Mouse (Mus musculus): ENCODE data around the gene Tmem178.

The Tmem178 gene

DNA sequence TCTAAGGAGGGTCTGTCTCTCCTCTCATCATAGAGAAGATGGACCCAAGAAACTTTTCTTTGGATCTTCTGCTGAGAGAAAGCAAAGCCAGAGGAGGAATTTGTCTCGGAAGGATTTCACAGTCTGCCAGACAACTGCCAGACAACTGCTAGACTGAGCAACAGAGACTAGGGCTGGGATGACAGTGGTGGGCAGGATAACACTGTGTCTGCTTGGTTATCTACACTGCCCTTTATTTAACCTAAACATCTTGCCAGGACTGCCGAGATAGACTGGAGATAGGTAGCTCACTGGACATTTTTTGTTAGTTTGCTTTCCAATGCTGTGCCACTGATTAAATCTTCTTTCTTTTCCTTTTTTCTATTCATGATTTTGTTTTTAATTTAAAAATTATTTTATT, 97.2 kb downstream of the Tmem178 start:
- Histone ChIP-seq H3K27me3 (ENCODE audit: insufficient read depth, low read length) (no peaks in the 10 kb centered on the region), H3K36me3 (ENCODE audit: insufficient read depth, low read length) (peaks cover 83% of the 10 kb centered on the region), H3K9me3 (ENCODE audit: low read length) (no peaks in the 10 kb centered on the region), H3K4me1 (replicated peaks; ENCODE audit: low read depth, low read length) (no peaks in the 10 kb centered on the region), H3K4me3 (replicated peaks; ENCODE audit: low read length) (no peak overlapping the region)
- TF ChIP-seq POU5F1 (IDR thresholded peaks at IDR 0.05; ENCODE audit: borderline replicate concordance, low read length) (no peak), NANOG (IDR thresholded peaks at IDR 0.05; ENCODE audit: borderline replicate concordance, low read length) (no peak), CTCF (conservative IDR thresholded peaks at IDR 0.05; ENCODE audit: low read length) (no peak)

DNA sequence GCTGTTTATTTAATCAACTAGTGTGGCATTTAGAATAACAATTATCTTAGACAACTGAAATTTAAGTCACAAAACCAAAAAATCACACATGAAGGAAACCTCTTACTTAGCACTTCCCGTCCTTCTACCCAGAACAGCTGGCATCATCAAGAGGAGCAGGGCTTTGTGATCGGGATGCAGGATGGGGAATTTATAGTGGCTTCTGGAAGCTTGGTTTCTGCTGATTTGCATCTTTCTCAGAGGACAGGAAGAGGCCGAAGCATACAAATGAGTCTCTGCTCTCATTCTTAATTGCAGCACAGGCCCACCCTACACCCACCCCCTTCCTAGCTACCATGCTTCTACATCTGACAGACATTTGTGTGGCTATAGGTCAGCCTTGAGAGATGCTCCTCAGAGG, 99.9 kb downstream of the Tmem178 start:
- TF ChIP-seq CTCF (conservative IDR thresholded peaks at IDR 0.05; ENCODE audit: low read length) (no peak), POU5F1 (IDR thresholded peaks at IDR 0.05; ENCODE audit: borderline replicate concordance, low read length) (no peak), NANOG (IDR thresholded peaks at IDR 0.05; ENCODE audit: borderline replicate concordance, low read length) (no peak)
- Histone ChIP-seq H3K36me3 (ENCODE audit: insufficient read depth, low read length) (peaks cover 73% of the 10 kb centered on the region), H3K9me3 (ENCODE audit: low read length) (no peaks in the 10 kb centered on the region), H3K4me1 (replicated peaks; ENCODE audit: low read depth, low read length) (no peaks in the 10 kb centered on the region), H3K27me3 (ENCODE audit: insufficient read depth, low read length) (no peaks in the 10 kb centered on the region), H3K4me3 (replicated peaks; ENCODE audit: low read length) (no peak overlapping the region)

DNA sequence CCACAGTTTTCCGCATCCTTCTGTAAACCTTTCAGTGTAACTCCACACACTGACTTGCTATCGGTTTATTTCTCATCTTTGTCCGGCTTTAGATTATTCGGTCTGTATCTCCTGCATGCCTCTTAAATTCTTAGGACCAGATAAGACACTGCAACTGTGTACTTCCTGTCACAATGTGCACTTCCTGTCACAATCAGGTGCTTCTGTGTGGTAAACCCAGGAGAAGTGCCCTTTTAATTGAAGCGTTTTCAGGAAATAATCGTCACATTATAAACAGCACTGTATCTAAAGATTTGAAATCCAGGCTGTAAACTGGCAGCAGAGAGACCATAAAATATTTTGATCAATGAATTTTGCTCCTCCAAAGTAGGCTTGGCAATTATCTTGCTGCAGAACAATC, 100.7 kb downstream of the Tmem178 start:
- Histone ChIP-seq H3K36me3 (ENCODE audit: insufficient read depth, low read length) (peaks cover 69% of the 10 kb centered on the region), H3K4me3 (replicated peaks; ENCODE audit: low read length) (no peak overlapping the region), H3K4me1 (replicated peaks; ENCODE audit: low read depth, low read length) (no peaks in the 10 kb centered on the region), H3K9me3 (ENCODE audit: low read length) (no peaks in the 10 kb centered on the region), H3K27me3 (ENCODE audit: insufficient read depth, low read length) (no peaks in the 10 kb centered on the region)
- TF ChIP-seq NANOG (IDR thresholded peaks at IDR 0.05; ENCODE audit: borderline replicate concordance, low read length) (no peak), CTCF (conservative IDR thresholded peaks at IDR 0.05; ENCODE audit: low read length) (no peak), POU5F1 (IDR thresholded peaks at IDR 0.05; ENCODE audit: borderline replicate concordance, low read length) (no peak)

DNA sequence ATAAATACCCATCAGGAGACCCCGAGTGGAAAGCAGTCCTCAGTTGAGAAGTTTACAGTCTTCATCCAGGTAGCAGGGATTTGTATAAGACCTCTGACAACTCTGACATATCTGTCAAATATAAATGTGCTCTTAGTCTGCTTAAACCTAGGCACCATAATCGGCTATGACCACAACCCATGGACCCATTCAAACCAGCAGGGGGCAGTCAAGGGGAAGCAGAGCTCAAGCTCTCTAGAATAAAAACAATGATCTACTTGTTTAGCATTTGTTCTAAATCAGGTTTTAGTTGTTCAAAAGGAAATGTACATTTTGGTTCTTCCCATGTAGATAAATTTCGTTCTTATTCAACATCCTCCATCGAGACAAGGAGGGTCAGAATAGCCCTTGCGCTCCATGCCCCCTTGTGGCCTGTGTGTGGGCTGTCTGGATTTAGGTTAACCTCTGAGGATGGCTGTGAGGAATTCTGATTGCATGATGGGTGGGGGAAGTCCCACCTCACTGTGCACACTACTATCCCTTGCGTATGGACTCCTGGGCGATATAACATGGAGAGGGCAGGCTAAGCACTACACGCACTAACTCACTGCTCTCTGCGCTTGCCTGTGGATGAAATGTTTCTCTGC, 101.2 kb downstream of the Tmem178 start:
- H3K36me3 ChIP-seq (ENCODE audit: insufficient read depth, low read length): peaks cover 69% of the 10 kb centered on the region
- H3K4me1 ChIP-seq (replicated peaks; ENCODE audit: low read depth, low read length): no peaks in the 10 kb centered on the region
- peak; percentile 62 for TF ChIP-seq CTCF (conservative IDR thresholded peaks at IDR 0.05; ENCODE audit: low read length)
- no peak for TF ChIP-seq POU5F1 (IDR thresholded peaks at IDR 0.05; ENCODE audit: borderline replicate concordance, low read length)
- no peak overlapping the region for H3K4me3 ChIP-seq (replicated peaks; ENCODE audit: low read length)
- no peaks in the 10 kb centered on the region for H3K27me3 ChIP-seq (ENCODE audit: insufficient read depth, low read length)
- H3K9me3 ChIP-seq (ENCODE audit: low read length): no peaks in the 10 kb centered on the region

DNA sequence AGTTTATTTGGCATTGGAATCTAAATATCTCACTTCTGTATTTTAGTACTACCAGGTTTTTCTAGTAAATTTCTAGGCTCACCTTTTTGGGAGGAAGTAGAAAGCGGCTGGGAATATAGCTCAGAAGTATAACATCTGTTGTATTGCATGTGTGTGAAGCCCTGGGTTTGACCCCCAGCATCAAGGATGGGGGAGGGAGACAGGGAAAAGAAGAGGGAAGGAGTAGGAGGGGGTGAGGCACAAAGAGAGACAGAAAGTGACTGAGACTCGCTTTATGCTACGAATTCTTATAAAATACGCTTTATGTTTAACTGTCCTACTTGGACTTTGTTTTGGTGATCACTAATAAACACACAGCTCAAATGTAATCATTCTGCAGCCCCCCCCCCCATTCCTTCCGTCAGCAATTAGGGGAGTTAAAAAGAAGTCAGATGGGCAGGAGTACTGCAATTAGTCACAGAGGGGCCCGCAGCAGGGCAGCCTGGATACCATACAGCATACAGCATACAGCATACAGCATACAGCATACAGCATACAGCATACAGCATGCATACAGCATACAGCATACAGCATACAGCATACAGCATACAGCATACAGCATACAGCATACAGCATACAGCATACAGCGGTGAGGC, 103.6 kb downstream of the Tmem178 start:
- peaks cover 69% of the 10 kb centered on the region for H3K36me3 ChIP-seq (ENCODE audit: insufficient read depth, low read length)
- H3K4me3 ChIP-seq (replicated peaks; ENCODE audit: low read length): no peak overlapping the region
- H3K9me3 ChIP-seq (ENCODE audit: low read length): no peaks in the 10 kb centered on the region
- H3K27me3 ChIP-seq (ENCODE audit: insufficient read depth, low read length): no peaks in the 10 kb centered on the region
- H3K4me1 ChIP-seq (replicated peaks; ENCODE audit: low read depth, low read length): no peaks in the 10 kb centered on the region
- no peak for TF ChIP-seq POU5F1 (IDR thresholded peaks at IDR 0.05; ENCODE audit: borderline replicate concordance, low read length)
- no peak for TF ChIP-seq CTCF (conservative IDR thresholded peaks at IDR 0.05; ENCODE audit: low read length)
- no peak for TF ChIP-seq NANOG (IDR thresholded peaks at IDR 0.05; ENCODE audit: borderline replicate concordance, low read length)
